ENCODE assay signal across 8 mouse cellular contexts in genomic region chr8:84976031-84976762, GRCm38 (mm10). TPM values are rescaled to one million over a fixed set of nuclear protein-coding genes. Genes with fewer than 3 reads are reported as not detected.
A peak's percentile ranks its signal among the peaks of the same experiment; 100 is the strongest.
DNase-seq lines count a peak whose midpoint lies in the region; ATAC-seq lines count a peak whose summit lies in the region.

No protein-coding gene starts in this region.

- ATAC-seq in inflammation-experienced regulatory T-cells, adult 6 months, result peak; percentile 51
- peak; percentile 30 for ATAC-seq in megakaryocyte progenitor cell, adult 5-6 weeks (replicated peaks; ENCODE audit: poor library complexity)

- peak; percentile 96 to 99 for DNase-seq in adrenal gland, adult 18-20 months (ENCODE audit: low spot score in 2 of 2)
- DNase-seq in embryo, embryonic 10.5 days (ENCODE audit: low spot score), result peak; percentile 95
- DNase-seq in gastrocnemius, postnatal 14 days, result peak; percentile 95
- peak; percentile 93 to 96 for DNase-seq in left cerebral cortex, postnatal 10 days (ENCODE audit: extremely low spot score in 1 of 2, low spot score in 2 of 2)
- DNase-seq in right cerebral cortex, postnatal 14 days, result peak; percentile 96
- DNase-seq in urinary bladder, postnatal 25 days (ENCODE audit: low spot score), result peak; percentile 95

- intact Hi-C loops in gastrocnemius, postnatal 14 days (cut with DNase I; ENCODE audit: low total_unique reads), result no loop called here
- intact Hi-C loops in left cerebral cortex, postnatal 10 days (cut with DNase I), result no loop called here

RNA-seq across cellular contexts. Expression of gene Junb, which starts 2.3 kb away (rescaled TPM):
- total RNA-seq in adrenal gland, adult 18-20 months (2021), result 10 to 100 TPM; 27.1 to 28.5 TPM
- total RNA-seq in gastrocnemius, postnatal 14 days (2021), result 1 to 10 TPM; 6.2 to 6.3 TPM
- polyA plus RNA-seq in inflammation-experienced regulatory T-cells, adult 6 months (2017; shearing (Covaris generic)), result 10 to 100 TPM; 28.1 to 33.6 (median 33.1) TPM
- 10 to 100 TPM; 29.9 to 33.0 TPM for total RNA-seq in left cerebral cortex, postnatal 10 days (2021)
- 14.7 and 26.1 TPM in 2 replicates for total RNA-seq in megakaryocyte progenitor cell, adult 5-6 weeks (2015)
- total RNA-seq in megakaryocyte progenitor cell, adult 5-6 weeks (2017), result 38.9 and 57.5 TPM in 2 replicates

RNA-seq across cellular contexts. Expression of gene Rnaseh2a, which starts 6.6 kb away (rescaled TPM):
- 100 to 1,000 TPM in 1 of 2 experiments, 10 to 100 TPM in 1; 80.9 to 131 TPM for total RNA-seq in adrenal gland, adult 18-20 months (2021)
- 10 to 100 TPM; 22.6 to 28.4 TPM for total RNA-seq in gastrocnemius, postnatal 14 days (2021)
- polyA plus RNA-seq in inflammation-experienced regulatory T-cells, adult 6 months (2017; shearing (Covaris generic)), result 10 to 100 TPM; 57.0 to 88.9 (median 72.8) TPM
- 10 to 100 TPM; 41.0 to 44.2 TPM for total RNA-seq in left cerebral cortex, postnatal 10 days (2021)
- total RNA-seq in megakaryocyte progenitor cell, adult 5-6 weeks (2015), result 136 and 178 TPM in 2 replicates
- total RNA-seq in megakaryocyte progenitor cell, adult 5-6 weeks (2017), result 109 and 162 TPM in 2 replicates

RNA-seq across cellular contexts. Expression of gene Prdx2, which starts 6.8 kb away (rescaled TPM):
- total RNA-seq in adrenal gland, adult 18-20 months (2021), result 100 to 1,000 TPM; 740 to 761 TPM
- 100 to 1,000 TPM; 224 to 248 TPM for total RNA-seq in gastrocnemius, postnatal 14 days (2021)
- polyA plus RNA-seq in inflammation-experienced regulatory T-cells, adult 6 months (2017; shearing (Covaris generic)), result 100 to 1,000 TPM; 232 to 340 (median 290) TPM
- 100 to 1,000 TPM; 507 to 518 TPM for total RNA-seq in left cerebral cortex, postnatal 10 days (2021)
- 266 and 310 TPM in 2 replicates for total RNA-seq in megakaryocyte progenitor cell, adult 5-6 weeks (2015)
- total RNA-seq in megakaryocyte progenitor cell, adult 5-6 weeks (2017), result 340 and 388 TPM in 2 replicates

RNA-seq across cellular contexts. Expression of gene Gm49661, which starts 7.0 kb away (rescaled TPM):
- 1 to 10 TPM; 1.9 TPM for total RNA-seq in adrenal gland, adult 18-20 months (2021)
- not detected for total RNA-seq in gastrocnemius, postnatal 14 days (2021)
- polyA plus RNA-seq in inflammation-experienced regulatory T-cells, adult 6 months (2017; shearing (Covaris generic)), result not detected
- total RNA-seq in left cerebral cortex, postnatal 10 days (2021), result not detected
- not detected in 2 replicates for total RNA-seq in megakaryocyte progenitor cell, adult 5-6 weeks (2015)
- total RNA-seq in megakaryocyte progenitor cell, adult 5-6 weeks (2017), result not detected in 2 replicates

RNA-seq across cellular contexts. Expression of gene Hook2, which starts 14.2 kb away (rescaled TPM):
- total RNA-seq in adrenal gland, adult 18-20 months (2021), result 1 to 10 TPM; 6.3 to 7.2 TPM
- 1 to 10 TPM; 1.4 to 1.5 TPM for total RNA-seq in gastrocnemius, postnatal 14 days (2021)
- 1 to 10 TPM; 2.2 to 4.9 (median 4.6) TPM for polyA plus RNA-seq in inflammation-experienced regulatory T-cells, adult 6 months (2017; shearing (Covaris generic))
- total RNA-seq in left cerebral cortex, postnatal 10 days (2021), result 10 to 100 TPM; 13.4 to 13.9 TPM
- 1.9 and 3.8 TPM in 2 replicates for total RNA-seq in megakaryocyte progenitor cell, adult 5-6 weeks (2015)
- 7.2 and 8.5 TPM in 2 replicates for total RNA-seq in megakaryocyte progenitor cell, adult 5-6 weeks (2017)

Comparison
In these comparisons a context has a peak if more than half of its experiments do, and no peak if none do; other contexts are left out.
1. Peak in every context shown above with its lines: DNase-seq and ATAC-seq.